ENCODE assay signal across 12 mouse cellular contexts in genomic region chr17:86986449-86987138, GRCm38 (mm10). TPM values are rescaled to one million over a fixed set of nuclear protein-coding genes. Genes with fewer than 3 reads are reported as not detected.
DNase-seq lines count a peak whose midpoint lies in the region; ATAC-seq lines count a peak whose summit lies in the region.
"Had no signal": no experiment of that assay in that cellular context is flagged by ENCODE, and none has a peak within 500 bp of the region (broad histone marks: within the 10 kb centered on the region; RNA-seq: fewer than 3 reads in every experiment).

No protein-coding gene starts in this region.

- H3K27ac ChIP-seq in heart, embryonic 13.5 days (replicated peaks): peak overlapping the region; percentile 74
- no peak overlapping the region for H3K27ac ChIP-seq in limb, embryonic 13.5 days
- H3K27ac ChIP-seq: macrophage had no signal

- peak overlapping the region; percentile 53 for H3K4me2 ChIP-seq in heart, embryonic 13.5 days
- H3K4me2 ChIP-seq in limb, embryonic 13.5 days (replicated peaks): no peak overlapping the region

- H3K9me3 ChIP-seq in heart, embryonic 13.5 days: no peaks in the 10 kb centered on the region
- no peaks in the 10 kb centered on the region for H3K9me3 ChIP-seq in limb, embryonic 13.5 days

- WGBS in heart, embryonic 13.5 days: 57% methylated on average over 17 of the region's 17 CpGs
- 56% methylated on average over 17 of the region's 17 CpGs for WGBS in limb, embryonic 13.5 days

- DNase-seq in adrenal gland, postnatal 10 days: peak; percentile 39
- no peak for DNase-seq in adrenal gland, adult (ENCODE audit: inconsistent age in 2 of 2, low spot score in 1 of 2)
- peak; percentile 29 for DNase-seq in brain, adult 2 months (ENCODE audit: low read depth, low spot score)
- no peak for DNase-seq in right cerebral cortex, adult 2 months (ENCODE audit: low spot score in 2 of 2)
- no peak for DNase-seq in left cerebral cortex, adult 18-20 months (ENCODE audit: low spot score in 2 of 2)
- DNase-seq in lung, postnatal 25 days (ENCODE audit: low spot score): no peak

- H3K4me3 ChIP-seq in heart, embryonic 13.5 days: peak overlapping the region; percentile 24; the same call in 1 of the 2 replicates
- no peak overlapping the region for H3K4me3 ChIP-seq in limb, embryonic 13.5 days

- peak overlapping the region; percentile 38 for H3K9ac ChIP-seq in heart, embryonic 13.5 days
- no peak overlapping the region for H3K9ac ChIP-seq in limb, embryonic 13.5 days

- ATAC-seq in heart, embryonic 13.5 days (ENCODE audit: extremely low read depth, insufficient number of reproducible peaks, low FRiP score, low TSS enrichment): no peak
- peak; percentile 38; the same call in 1 of the 2 replicates for ATAC-seq in limb, embryonic 13.5 days (ENCODE audit: low FRiP score, low read depth)

- peaks cover 75% of the 10 kb centered on the region for H3K4me1 ChIP-seq in heart, embryonic 13.5 days
- H3K4me1 ChIP-seq in limb, embryonic 13.5 days: peaks cover 29% of the 10 kb centered on the region

- no peaks in the 10 kb centered on the region for H3K27me3 ChIP-seq in heart, embryonic 13.5 days (replicated peaks)
- no peaks in the 10 kb centered on the region for H3K27me3 ChIP-seq in limb, embryonic 13.5 days

- H3K36me3 ChIP-seq in heart, embryonic 13.5 days: peaks cover 33% of the 10 kb centered on the region
- H3K36me3 ChIP-seq in limb, embryonic 13.5 days: peaks cover 25% of the 10 kb centered on the region

RNA-seq across cellular contexts. Expression of gene Rhoq, which starts 23.7 kb away (rescaled TPM):
- total RNA-seq in adrenal gland, postnatal 10 days (2021): 100 to 1,000 TPM in 1 of 2 experiments, 10 to 100 TPM in 1; 92.3 to 100 TPM
- polyA plus RNA-seq in heart, embryonic 13.5 days (2015; fragmentation: Nextera tagmentation; extraction: Ambion mirVana): 18.4 and 18.5 TPM in 2 replicates
- 22.1 and 24.6 TPM in 2 replicates for polyA plus RNA-seq in limb, embryonic 13.5 days (2015; fragmentation: Nextera tagmentation; extraction: Ambion mirVana)
- total RNA-seq in left cerebral cortex, adult 18-20 months (2021): 10 to 100 TPM; 37.8 to 46.2 TPM

RNA-seq across cellular contexts. Expression of gene Pigf, which starts 38.6 kb away (rescaled TPM):
- 10 to 100 TPM in 1 of 2 experiments, 1 to 10 TPM in 1; 8.3 to 11.0 TPM for total RNA-seq in adrenal gland, postnatal 10 days (2021)
- polyA plus RNA-seq in heart, embryonic 13.5 days (2015; fragmentation: Nextera tagmentation; extraction: Ambion mirVana): 17.5 and 19.2 TPM in 2 replicates
- polyA plus RNA-seq in limb, embryonic 13.5 days (2015; fragmentation: Nextera tagmentation; extraction: Ambion mirVana): 29.2 and 30.6 TPM in 2 replicates
- total RNA-seq in left cerebral cortex, adult 18-20 months (2021): 10 to 100 TPM; 19.1 to 19.7 TPM

RNA-seq across cellular contexts. Expression of gene Cript, which starts 38.8 kb away (rescaled TPM):
- total RNA-seq in adrenal gland, postnatal 10 days (2021): 10 to 100 TPM; 49.9 to 52.7 TPM
- polyA plus RNA-seq in heart, embryonic 13.5 days (2015; fragmentation: Nextera tagmentation; extraction: Ambion mirVana): 105 and 119 TPM in 2 replicates
- 139 and 140 TPM in 2 replicates for polyA plus RNA-seq in limb, embryonic 13.5 days (2015; fragmentation: Nextera tagmentation; extraction: Ambion mirVana)
- 10 to 100 TPM; 57.7 to 68.4 TPM for total RNA-seq in left cerebral cortex, adult 18-20 months (2021)

RNA-seq across cellular contexts. Expression of gene Atp6v1e2, which starts 38.9 kb away (rescaled TPM):
- not detected for total RNA-seq in adrenal gland, postnatal 10 days (2021)
- polyA plus RNA-seq in heart, embryonic 13.5 days (2015; fragmentation: Nextera tagmentation; extraction: Ambion mirVana): not detected in 2 replicates
- polyA plus RNA-seq in limb, embryonic 13.5 days (2015; fragmentation: Nextera tagmentation; extraction: Ambion mirVana): not detected in 2 replicates
- not detected for total RNA-seq in left cerebral cortex, adult 18-20 months (2021)
- polyA plus RNA-seq: cortical plate, adult 2 months; intestine, embryonic 14.5 days; macrophage; spleen, adult 2 months had no signal

Comparison
In these comparisons a context has a peak if more than half of its experiments do, and no peak if none do; other contexts are left out.
1. DNase-seq: peak in adrenal gland, postnatal 10 days (single experiment) and brain, adult 2 months (single experiment); none in adrenal gland, adult (0 of 2), right cerebral cortex, adult 2 months (0 of 2), left cerebral cortex, adult 18-20 months (0 of 2) and lung, postnatal 25 days (single experiment).